Mouse (Mus musculus) left cerebral cortex, postnatal 25 days (tissue): ENCODE data around the gene Robo2. TPM values are rescaled to one million over a fixed set of nuclear protein-coding genes. Genes with fewer than 3 reads are reported as not detected.
A peak's percentile ranks its signal among the peaks of the same experiment; 100 is the strongest.
"Not testable (repeated sequence)": the region's sequence is repeated elsewhere in the genome, so short reads cannot be mapped to it uniquely, and the experiment has no call there.

ENCODE experiments used
- DNase-seq, 2 experiments: peaks; one replicate each; pipeline ENCODE4 v3.0.0; 2022; ENCODE audit warnings: low spot score in 2 of 2, mixed read lengths in 1 of 2
- intact Hi-C: fragments of 180-260 bp; cut with DNase I; formaldehyde crosslinking; loops from one replicate; pipeline ENCODE4 v1.15.1; 2025
- total RNA-seq, 2 experiments: library from RNA; stranded (reverse); gene quantifications; 2 replicates each; pipeline ENCODE4 v1.2.3; 2021

Gene Robo2
- total RNA-seq, 2 experiments from 2014 or later = 155 to 159 TPM

DNA sequence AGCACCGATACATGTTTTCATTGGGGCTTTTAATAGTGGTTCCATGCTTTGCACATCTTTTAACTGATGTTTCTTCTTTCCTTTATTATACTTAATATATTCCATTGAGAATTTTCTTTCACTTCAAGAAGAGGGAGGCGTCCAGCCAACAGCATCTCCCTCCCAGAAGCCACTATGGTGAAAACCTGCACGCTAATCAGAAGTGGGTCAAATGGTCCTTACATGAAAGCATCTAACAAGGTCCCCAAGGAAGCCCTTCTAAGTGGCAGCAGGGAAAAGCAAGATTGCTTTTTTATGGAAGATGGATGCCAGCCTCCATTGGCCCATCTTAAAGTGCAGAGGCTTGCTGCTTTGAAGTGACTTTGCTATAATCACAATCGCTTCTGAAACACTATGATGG, 300.5 kb downstream of the Robo2 start:
- DNase-seq = no peak
- intact Hi-C loops = no loop called here

DNA sequence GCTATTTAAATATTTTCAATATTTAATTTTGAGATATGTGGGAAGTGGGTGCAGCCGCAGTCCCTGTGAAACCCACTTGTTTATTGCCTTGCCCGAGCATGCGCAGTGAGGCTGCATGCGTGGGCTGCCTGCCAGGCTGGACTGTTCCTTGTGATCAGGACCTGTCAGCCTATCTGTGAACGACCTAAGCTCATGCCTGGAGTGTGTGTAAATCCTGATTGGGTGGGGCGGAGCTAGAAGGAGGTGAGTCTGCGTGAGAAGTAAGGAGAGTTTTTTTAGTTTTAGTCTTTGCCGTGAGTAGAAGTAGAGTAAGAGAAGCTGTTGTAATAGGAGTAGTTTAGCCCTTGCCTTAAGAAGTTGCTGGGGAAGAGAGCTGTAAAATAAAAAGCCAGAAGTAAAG, 307.2 kb downstream of the Robo2 start:
- intact Hi-C loops, DNase-seq: not testable (repeated sequence)

DNA sequence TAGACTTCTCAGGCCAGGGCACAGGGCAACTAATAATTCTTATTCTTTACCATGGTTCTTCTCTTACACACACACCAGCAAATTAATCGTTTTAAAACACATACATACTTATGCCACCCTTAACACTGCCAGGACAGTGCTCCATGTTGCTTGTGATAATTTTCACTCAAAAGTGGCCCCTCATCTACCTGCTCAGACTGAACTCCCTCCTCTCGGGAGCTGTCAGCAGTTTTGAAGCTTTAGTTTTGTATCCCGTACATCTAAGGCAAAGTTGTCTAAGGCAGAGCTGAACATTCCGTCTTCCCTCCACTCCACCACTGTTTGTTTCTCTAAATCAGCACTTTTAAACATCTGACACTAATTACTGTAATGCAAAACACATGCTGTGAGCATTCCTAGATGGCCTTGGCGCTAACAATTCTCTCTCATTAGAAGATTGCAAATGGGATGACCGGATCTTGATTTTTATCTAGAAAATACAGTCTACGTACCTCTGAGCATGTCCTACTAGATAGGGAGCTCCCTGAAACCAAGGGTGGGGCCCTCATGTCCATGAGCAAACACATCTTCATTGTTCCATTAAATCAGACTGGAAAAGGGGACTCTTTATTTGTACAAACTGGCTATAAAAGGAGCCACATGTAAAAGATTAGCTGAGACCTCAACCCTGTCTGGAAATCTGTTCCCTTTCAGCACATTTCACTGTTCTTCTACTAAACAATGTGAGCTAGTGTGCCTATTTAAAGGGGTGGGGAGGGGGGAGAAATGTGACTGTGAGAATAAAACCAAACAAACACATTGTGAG, 318.4 kb downstream of the Robo2 start:
- intact Hi-C loops = no loop called here
- no peak for DNase-seq

DNA sequence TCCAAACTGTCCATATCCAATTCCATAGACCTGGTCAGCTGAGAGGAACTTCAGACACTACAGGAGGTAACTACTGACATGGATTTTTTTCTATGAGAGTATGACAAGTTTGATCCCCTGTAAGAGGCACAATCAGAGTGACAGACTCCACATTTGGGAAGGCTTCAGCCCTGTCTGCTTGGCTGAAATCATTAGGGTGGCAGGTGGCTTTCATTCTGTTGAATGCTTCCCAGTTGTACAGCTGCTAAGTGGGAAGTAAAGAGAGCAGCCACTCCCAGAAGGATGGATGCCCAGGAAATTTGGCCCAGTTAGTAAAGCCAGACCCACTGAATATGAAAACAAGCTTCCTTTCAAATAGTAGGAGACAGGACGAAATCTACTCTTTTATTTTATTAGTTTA, 321.7 kb downstream of the Robo2 start:
- DNase-seq = peak in 1 of 2 experiments; percentile 73
- intact Hi-C loops = no loop called here

DNA sequence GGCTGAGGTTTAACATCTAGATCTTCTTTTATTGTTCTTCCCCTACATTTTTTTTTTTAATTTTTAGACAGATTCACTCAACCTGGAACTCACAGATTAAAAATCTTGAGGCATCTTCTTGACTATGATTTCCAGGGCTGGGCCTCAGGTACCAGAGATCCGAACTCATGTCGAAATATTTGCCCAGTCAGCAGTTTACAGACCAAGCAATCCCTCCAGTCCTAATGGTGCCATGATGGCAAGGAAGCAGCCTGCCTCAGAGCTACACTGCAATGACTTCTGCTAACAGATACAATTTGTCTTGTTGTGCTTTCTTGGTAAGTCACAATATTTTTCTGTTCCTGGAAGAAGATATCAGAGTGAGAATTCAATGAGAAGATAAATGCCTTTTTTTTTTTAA, 327.4 kb downstream of the Robo2 start:
- DNase-seq = no peak
- intact Hi-C loops = no loop called here

DNA sequence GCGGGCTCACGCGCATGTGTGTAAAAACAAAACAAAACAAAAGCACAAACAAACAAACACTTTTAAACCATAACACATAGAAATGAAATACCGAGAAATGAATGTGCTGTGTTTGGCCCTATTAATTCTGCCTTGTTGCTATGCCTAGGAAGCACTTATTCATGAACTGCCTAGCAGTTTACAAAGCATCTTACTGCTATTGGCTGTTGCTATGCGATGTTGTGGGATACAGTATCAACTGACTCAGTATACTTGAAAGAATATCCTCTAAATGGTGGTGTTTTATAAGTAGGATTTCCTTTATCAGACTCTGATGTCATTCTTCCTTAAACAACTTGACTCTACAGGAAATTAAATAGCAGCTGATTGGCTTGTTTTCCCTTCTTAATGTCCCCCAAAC, 339.0 kb downstream of the Robo2 start:
- DNase-seq = no peak
- intact Hi-C loops = no loop called here

DNA sequence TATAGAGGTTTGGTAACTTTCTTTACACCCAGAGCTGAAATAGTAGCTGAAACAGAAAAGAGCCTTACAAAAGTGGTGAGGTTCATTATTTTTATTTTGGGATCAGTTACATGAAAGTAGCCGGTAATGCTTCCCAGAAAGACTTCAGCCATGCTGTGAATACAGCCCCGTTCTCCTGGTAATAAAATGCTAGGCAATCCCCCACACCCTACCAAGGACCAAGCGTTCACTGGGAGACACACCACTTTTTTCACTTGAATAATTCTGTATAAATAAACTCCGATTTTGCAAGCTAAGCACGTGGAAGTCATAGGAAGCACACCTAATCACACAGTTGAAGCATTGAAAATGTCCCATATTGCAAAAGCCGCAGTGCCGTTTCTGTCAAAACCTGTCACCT, 341.0 kb downstream of the Robo2 start:
- DNase-seq = no peak
- intact Hi-C loops = no loop called here

DNA sequence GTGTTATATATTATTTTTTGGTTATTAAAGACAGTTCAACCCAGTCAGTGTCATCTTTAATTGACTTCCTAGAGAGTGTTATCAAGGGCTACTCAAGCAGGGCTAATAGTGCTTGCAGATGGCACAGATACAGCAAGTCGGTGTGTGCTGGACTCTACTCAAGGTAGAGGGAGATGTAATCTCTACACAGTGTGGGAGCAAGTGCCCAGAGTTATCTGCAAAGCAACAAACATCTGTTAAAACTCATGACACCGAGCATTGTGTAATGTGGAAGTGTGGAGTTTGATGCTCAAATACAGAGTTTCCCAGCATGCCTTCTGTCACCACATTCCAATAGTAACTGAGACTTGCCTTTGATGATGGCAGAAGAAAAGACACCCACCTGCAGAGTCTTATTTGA, 345.7 kb downstream of the Robo2 start:
- intact Hi-C loops = no loop called here
- DNase-seq = peak in 1 of 2 experiments; percentile 22

- intact Hi-C loops = no loop called here
- no peak for DNase-seq
Measured at GRCm38 (mm10) chr16:74061951-74062350, 349.7 kb downstream of the Robo2 start.

- DNase-seq = no peak
- intact Hi-C loops = no loop called here
Measured at GRCm38 (mm10) chr16:74061479-74061878, 350.1 kb downstream of the Robo2 start.

GRCm38 (mm10) chr16:74056886-74057285, 354.7 kb downstream of the Robo2 start:
- intact Hi-C loops = loop anchor here (10.0 kb wide), 1 partner anchor 358 kb away; the partner anchor contains the start of gene Robo2
- DNase-seq = no peak

GRCm38 (mm10) chr16:74056210-74056609, 355.4 kb downstream of the Robo2 start:
- no peak for DNase-seq
- intact Hi-C loops = loop anchor here (10.0 kb wide), 1 partner anchor 359 kb away; the partner anchor contains the start of gene Robo2

DNA sequence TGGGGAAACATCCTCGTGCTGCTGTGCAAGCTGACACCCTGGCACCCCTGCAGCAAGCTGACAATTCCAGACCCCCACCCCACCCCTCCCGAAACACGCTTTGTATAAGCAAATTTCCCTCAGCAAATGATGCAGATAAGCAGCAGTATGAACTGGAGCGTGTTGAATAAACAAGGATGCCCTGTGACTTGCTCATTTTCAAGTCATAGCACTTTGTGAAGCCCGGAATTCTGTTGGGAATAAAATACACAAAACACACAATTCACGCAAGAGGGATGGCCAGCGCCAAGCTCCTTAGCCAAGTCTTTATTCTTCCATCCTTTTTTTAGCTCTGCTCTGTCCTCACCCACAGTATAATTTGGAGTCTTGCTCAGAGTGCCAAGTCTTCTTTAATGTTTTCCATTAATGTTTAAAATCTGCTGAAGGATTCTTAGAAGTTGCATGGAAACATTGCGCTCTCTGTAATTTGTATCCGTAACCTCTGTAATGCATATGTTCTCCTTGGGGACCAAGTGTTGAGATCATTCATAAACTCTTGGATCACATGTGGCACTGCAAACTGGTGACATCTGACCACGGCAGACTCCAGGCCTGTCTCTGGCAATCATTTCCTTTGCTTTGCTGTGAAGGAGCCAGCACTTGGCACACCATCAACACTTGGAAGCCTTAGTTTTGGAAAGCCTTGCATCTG, 356.4 kb downstream of the Robo2 start:
- intact Hi-C loops = loop anchor here (10.0 kb wide), 1 partner anchor 360 kb away; the partner anchor contains the start of gene Robo2

GRCm38 (mm10) chr16:74049467-74049866, 362.2 kb downstream of the Robo2 start:
- no peak for DNase-seq
- intact Hi-C loops = no loop called here

More for the DNA sequence above, 356.4 kb downstream of the Robo2 start:
- peak in 1 of 2 experiments; percentile 55 for DNase-seq

GRCm38 (mm10) chr16:74048980-74049379, 362.6 kb downstream of the Robo2 start:
- intact Hi-C loops = no loop called here
- DNase-seq = peak in 1 of 2 experiments; percentile 14

DNA sequence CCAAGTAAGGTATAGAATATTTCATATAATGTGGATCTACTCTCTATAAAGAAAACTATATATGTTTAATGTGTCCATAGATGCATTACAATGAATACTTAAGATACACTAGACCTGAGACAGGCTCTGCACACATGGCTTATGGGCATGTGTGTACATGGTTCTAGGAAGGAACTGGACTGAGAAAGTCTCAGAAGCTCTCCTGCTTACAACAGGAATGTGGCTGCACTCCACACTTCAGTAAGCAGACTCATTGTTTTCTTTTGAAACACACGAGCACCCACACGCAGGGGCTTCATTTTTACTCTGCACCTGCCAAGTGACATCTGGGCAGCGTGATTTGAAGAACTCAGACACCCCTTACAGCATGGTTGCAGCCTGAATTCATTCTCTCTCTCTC, 364.4 kb downstream of the Robo2 start:
- DNase-seq = no peak
- intact Hi-C loops = no loop called here

GRCm38 (mm10) chr16:74040797-74041196, 370.8 kb downstream of the Robo2 start:
- DNase-seq, intact Hi-C loops: not testable (repeated sequence)

DNA sequence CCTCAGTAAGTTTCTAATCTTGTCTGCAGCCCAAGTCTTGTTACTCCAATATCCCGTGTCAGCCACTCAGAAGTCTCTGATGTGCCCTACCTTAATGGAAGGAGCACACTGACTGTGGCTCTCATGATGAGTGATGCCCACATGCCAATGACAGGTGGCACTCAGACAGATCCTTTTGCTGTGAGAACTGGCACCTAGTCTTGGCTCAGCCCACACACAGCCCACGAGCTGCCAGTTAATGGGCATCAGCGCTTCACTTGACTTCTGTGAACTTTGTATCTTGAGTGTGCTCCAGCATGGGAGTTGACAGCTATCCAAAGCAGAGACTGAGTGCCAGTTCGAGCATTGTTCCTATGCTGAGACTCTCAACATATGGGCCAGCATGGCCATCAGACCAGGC, 383.8 kb downstream of the Robo2 start:
- no peak for DNase-seq
- intact Hi-C loops = no loop called here

DNA sequence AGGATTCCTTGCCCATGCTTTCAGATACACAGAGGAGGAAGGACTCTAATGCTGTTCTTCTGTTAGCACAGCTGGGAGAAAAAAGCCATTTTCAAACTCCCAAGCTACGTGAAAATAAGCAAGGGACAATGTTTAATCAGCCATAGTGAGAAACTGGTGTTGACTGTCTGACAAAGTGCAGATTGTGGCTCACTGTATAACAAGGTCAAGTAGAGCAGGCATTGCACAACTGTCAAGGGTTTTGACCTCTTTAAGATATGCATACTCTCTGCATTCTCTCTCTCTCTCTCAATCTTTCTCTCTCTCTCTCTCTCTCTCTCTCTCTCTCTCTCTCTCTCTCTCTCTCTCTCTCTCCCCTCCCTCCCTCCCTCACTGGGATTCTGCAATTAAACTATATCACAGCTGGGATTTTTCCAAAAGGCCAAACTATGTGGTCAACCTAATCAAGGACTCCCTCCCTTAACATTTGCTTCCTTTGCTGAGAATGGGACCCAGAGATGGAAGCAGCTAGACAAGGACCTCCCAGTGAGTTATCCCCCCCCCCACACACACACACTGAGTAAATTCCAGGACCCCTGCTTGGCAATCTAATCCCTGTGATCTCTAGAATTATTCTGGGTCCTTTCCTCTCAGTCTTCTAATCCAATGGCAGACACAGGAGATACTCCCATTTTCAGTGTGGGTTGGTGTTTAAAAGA, 389.2 kb downstream of the Robo2 start:
- no peak for DNase-seq
- intact Hi-C loops = no loop called here

DNA sequence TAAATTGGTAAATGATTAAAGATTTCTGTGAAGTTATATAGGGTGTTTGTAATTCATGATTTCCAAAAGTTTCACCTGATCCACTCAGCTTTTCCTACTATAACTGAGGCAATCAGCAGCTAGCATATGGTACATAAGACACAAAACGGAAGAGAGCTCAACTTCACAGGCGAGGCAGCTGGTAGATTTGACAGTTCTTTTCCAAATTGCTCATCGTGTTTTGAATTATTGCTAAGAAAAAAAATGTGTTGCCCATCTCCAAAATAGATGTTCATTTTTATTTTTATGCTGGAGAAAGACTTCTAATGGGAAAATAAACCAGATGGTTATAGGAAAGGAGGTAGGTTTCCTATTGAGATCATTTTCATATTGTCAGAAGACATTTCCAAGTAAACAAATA, 405.9 kb downstream of the Robo2 start:
- peak; percentile 31 to 76 for DNase-seq
- intact Hi-C loops = no loop called here
